Mouse (Mus musculus): ENCODE measurements around the gene Vamp3. TPM values are rescaled to one million over a fixed set of nuclear protein-coding genes. Genes with fewer than 3 reads are reported as not detected.
A peak's percentile ranks its signal among the peaks of the same experiment; 100 is the strongest.

Gene Vamp3
- polyA plus RNA-seq, 1 experiment from 2014 or later, result 98.6 TPM

GRCm38 (mm10) chr4:151051162-151051561, 6.6 kb downstream of the Vamp3 start:
- Histone ChIP-seq H3K36me3 (ENCODE audit: insufficient read depth) (peaks cover 69% of the 10 kb centered on the region), H3K27me3 (ENCODE audit: insufficient read depth, low read length) (no peaks in the 10 kb centered on the region), H3K4me2 (no peak overlapping the region), H3K4me3 (ENCODE audit: low read depth, low read length) (no peak overlapping the region), H3K27ac (ENCODE audit: low read depth) (no peak overlapping the region), H3K9ac (no peak overlapping the region), H3K4me1 (ENCODE audit: insufficient read depth) (no peaks in the 10 kb centered on the region), H3K9me3 (ENCODE audit: low read depth, low read length) (no peaks in the 10 kb centered on the region)
- DNase-seq (no peak), ATAC-seq (ENCODE audit: insufficient read depth) (no peak)
- WGBS, result 88% methylated on average over 1 of the region's 1 CpGs
- TF ChIP-seq CTCF (IDR thresholded peaks at IDR 0.05; ENCODE audit: low read depth), result no peak

- no peak for TF ChIP-seq CTCF (IDR thresholded peaks at IDR 0.05; ENCODE audit: low read depth)
- Histone ChIP-seq H3K9ac (no peak overlapping the region), H3K4me1 (ENCODE audit: insufficient read depth) (0 out of 2 replicates have a peak, but pooled peaks cover 5% of the 10 kb centered on the region), H3K36me3 (ENCODE audit: insufficient read depth) (peaks cover 39% of the 10 kb centered on the region), H3K4me3 (ENCODE audit: low read depth, low read length) (no peak overlapping the region), H3K27ac (ENCODE audit: low read depth) (no peak overlapping the region), H3K27me3 (ENCODE audit: insufficient read depth, low read length) (0 out of 2 replicates have a peak, but pooled peaks cover 4% of the 10 kb centered on the region), H3K4me2 (no peak overlapping the region), H3K9me3 (ENCODE audit: low read depth, low read length) (no peaks in the 10 kb centered on the region)
- ATAC-seq (ENCODE audit: insufficient read depth), result no peak
- 83% methylated on average over 3 of the region's 3 CpGs for WGBS
- no peak for DNase-seq
Observed at GRCm38 (mm10) chr4:151046524-151046923, 11.2 kb downstream of the Vamp3 start.

DNA sequence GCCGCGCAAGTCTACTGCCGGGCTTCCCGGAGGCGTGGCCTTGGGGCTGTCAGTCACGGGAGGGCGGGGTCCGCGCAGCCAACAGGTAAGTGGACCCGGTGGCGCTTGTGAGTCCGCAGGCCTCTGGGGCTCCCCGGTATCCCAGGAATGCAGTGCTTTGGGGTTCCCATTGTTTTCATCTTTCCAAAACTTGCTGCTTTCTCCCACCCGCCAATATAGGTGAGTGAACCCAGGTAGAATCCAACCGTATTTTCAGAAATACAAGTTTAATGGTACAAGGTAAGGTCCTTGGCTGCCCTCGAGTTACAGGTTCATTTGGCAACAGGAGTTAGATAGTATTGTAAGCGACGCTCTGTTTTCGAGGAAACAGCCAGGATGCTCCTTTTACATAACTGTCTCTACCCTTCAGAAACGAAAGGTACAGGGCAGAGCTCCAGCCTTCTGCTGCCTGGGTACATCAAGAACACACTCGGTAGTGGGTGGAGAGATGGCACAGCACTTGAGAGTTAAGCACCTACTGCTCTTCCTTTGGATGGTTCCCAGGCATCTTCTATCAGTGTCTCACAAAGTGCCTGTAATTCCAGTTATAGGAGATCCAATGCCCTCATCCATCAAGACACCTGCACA, 12.7 kb downstream of the Vamp3 start:
- 4% methylated on average over 21 of the region's 21 CpGs for WGBS
- peak overlapping the region; percentile 56 for H3K4me3 ChIP-seq (ENCODE audit: low read depth, low read length)
- peaks cover 25% of the 10 kb centered on the region for H3K36me3 ChIP-seq (ENCODE audit: insufficient read depth)
- H3K27me3 ChIP-seq (ENCODE audit: insufficient read depth, low read length), result 0 out of 2 replicates have a peak, but pooled peaks cover 4% of the 10 kb centered on the region
- H3K9me3 ChIP-seq (ENCODE audit: low read depth, low read length), result no peaks in the 10 kb centered on the region
- no peak for ATAC-seq (ENCODE audit: insufficient read depth)
- peak overlapping the region; percentile 98 for H3K4me2 ChIP-seq
- no peak for TF ChIP-seq CTCF (IDR thresholded peaks at IDR 0.05; ENCODE audit: low read depth)
- DNase-seq, result no peak
- H3K27ac ChIP-seq (ENCODE audit: low read depth), result no peak overlapping the region
- H3K4me1 ChIP-seq (ENCODE audit: insufficient read depth), result 0 out of 2 replicates have a peak, but pooled peaks cover 5% of the 10 kb centered on the region
- peak overlapping the region; percentile 44 for H3K9ac ChIP-seq

- peak within 1 kb of the TSS; percentile 56 for H3K4me3 ChIP-seq (ENCODE audit: low read depth, low read length)
- ATAC-seq (ENCODE audit: insufficient read depth) (peak; percentile 98), DNase-seq (peak; percentile 97)
- H3K27ac ChIP-seq (ENCODE audit: low read depth), result peak within 1 kb of the TSS; percentile 59
- under 1% methylated on average over 79 of the region's 79 CpGs for WGBS
- H3K9me3 ChIP-seq (ENCODE audit: low read depth, low read length), result no peaks in the 10 kb centered on the region
- H3K36me3 ChIP-seq (ENCODE audit: insufficient read depth), result peaks cover 17% of the 10 kb centered on the region
- H3K4me2 ChIP-seq, result peak within 1 kb of the TSS; percentile 98
- 0 out of 2 replicates have a peak, but pooled peaks cover 5% of the 10 kb centered on the region for H3K4me1 ChIP-seq (ENCODE audit: insufficient read depth)
- H3K9ac ChIP-seq, result peak within 1 kb of the TSS; percentile 67
- no peak for TF ChIP-seq CTCF (IDR thresholded peaks at IDR 0.05; ENCODE audit: low read depth)
- 0 out of 2 replicates have a peak, but pooled peaks cover 4% of the 10 kb centered on the region for H3K27me3 ChIP-seq (ENCODE audit: insufficient read depth, low read length)
Observed at GRCm38 (mm10) chr4:151044037-151044943, 13.5 kb downstream of the Vamp3 start, which contains the start of gene Per3. TSS of gene Per3 (minus strand) at chr4:151044665.

DNA sequence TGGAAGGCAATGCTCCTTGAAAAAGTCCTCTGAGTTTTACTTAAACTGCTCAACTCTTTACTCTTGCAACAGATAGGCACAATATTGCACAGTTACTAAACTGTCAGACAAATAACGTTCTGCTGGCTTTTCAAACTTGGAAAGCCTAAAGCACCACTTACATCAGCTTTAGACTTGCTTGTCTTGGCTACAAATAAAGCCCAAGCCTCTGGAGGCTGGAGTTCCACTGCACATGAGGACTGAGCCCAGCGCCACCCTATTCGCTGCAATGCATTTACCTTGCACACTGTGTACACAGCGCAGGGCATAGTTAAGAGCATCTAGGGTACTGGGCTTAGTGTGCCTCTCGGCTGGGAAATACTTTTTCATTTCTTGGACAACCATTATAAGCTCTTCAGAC, 14.5 kb downstream of the Vamp3 start:
- H3K9ac ChIP-seq, result no peak overlapping the region
- DNase-seq (peak; percentile 49), ATAC-seq (ENCODE audit: insufficient read depth) (no peak)
- no peak overlapping the region for H3K27ac ChIP-seq (ENCODE audit: low read depth)
- no peaks in the 10 kb centered on the region for H3K9me3 ChIP-seq (ENCODE audit: low read depth, low read length)
- no peak for TF ChIP-seq CTCF (IDR thresholded peaks at IDR 0.05; ENCODE audit: low read depth)
- H3K36me3 ChIP-seq (ENCODE audit: insufficient read depth), result peaks cover 10% of the 10 kb centered on the region
- H3K27me3 ChIP-seq (ENCODE audit: insufficient read depth, low read length), result 0 out of 2 replicates have a peak, but pooled peaks cover 4% of the 10 kb centered on the region
- WGBS, result 43% methylated on average over 5 of the region's 5 CpGs
- 0 out of 2 replicates have a peak, but pooled peaks cover 5% of the 10 kb centered on the region for H3K4me1 ChIP-seq (ENCODE audit: insufficient read depth)
- H3K4me2 ChIP-seq, result peak overlapping the region; percentile 98
- H3K4me3 ChIP-seq (ENCODE audit: low read depth, low read length), result peak overlapping the region; percentile 56

DNA sequence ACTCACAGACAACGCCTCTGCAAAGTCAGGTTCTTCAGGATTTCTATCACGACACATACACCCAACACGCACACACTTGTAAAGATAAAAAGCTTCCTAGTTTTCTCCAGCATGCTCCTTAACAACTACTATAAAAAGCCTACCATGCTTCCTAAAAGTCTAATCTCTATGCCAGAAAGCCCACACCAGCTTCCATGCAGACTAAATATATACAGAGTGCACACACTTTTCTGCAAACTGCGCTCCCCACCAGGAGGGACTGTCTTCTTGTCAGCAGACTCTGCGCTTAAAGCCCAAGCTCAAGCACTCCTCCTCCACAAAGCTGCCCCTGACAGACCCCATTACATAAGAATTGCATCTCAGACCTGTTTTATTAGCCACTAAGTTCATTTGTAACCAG, 16.3 kb downstream of the Vamp3 start:
- no peak overlapping the region for H3K27ac ChIP-seq (ENCODE audit: low read depth)
- WGBS, result 77% methylated on average over 5 of the region's 5 CpGs
- H3K9me3 ChIP-seq (ENCODE audit: low read depth, low read length), result no peaks in the 10 kb centered on the region
- H3K9ac ChIP-seq, result no peak overlapping the region
- 0 out of 2 replicates have a peak, but pooled peaks cover 4% of the 10 kb centered on the region for H3K27me3 ChIP-seq (ENCODE audit: insufficient read depth, low read length)
- H3K4me1 ChIP-seq (ENCODE audit: insufficient read depth), result 0 out of 2 replicates have a peak, but pooled peaks cover 5% of the 10 kb centered on the region
- peaks cover under 1% of the 10 kb centered on the region; the same call in 1 of the 2 replicates for H3K36me3 ChIP-seq (ENCODE audit: insufficient read depth)
- H3K4me2 ChIP-seq, result no peak overlapping the region
- TF ChIP-seq CTCF (IDR thresholded peaks at IDR 0.05; ENCODE audit: low read depth), result no peak
- no peak overlapping the region for H3K4me3 ChIP-seq (ENCODE audit: low read depth, low read length)
- ATAC-seq (ENCODE audit: insufficient read depth), result no peak
- no peak for DNase-seq

DNA sequence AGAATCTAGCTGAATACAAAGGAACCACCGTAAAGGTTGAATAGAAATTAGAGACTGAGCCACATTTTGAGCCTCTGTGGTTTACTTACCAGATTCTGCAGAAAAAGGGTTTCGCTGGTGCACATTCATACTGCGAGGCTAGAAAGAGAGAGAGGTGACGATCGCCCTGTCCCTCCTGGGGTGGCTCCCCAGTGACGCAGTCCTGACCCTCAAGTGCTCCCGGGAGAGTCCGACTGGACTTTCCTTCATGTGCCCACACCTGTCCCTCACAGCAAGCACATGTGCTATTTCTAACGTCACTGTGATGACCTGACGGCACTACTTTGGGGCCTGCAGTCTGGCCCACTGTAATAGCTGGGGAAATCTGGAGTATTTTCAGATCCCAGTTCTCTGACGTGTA, 20.0 kb downstream of the Vamp3 start:
- Histone ChIP-seq H3K9ac (no peak overlapping the region), H3K27ac (ENCODE audit: low read depth) (no peak overlapping the region), H3K4me3 (ENCODE audit: low read depth, low read length) (no peak overlapping the region), H3K9me3 (ENCODE audit: low read depth, low read length) (no peaks in the 10 kb centered on the region), H3K27me3 (ENCODE audit: insufficient read depth, low read length) (no peaks in the 10 kb centered on the region), H3K36me3 (ENCODE audit: insufficient read depth) (no peaks in the 10 kb centered on the region; the same call in 1 of the 2 replicates), H3K4me1 (ENCODE audit: insufficient read depth) (no peaks in the 10 kb centered on the region), H3K4me2 (no peak overlapping the region)
- DNase-seq (no peak), ATAC-seq (ENCODE audit: insufficient read depth) (no peak)
- WGBS, result 89% methylated on average over 11 of the region's 11 CpGs
- TF ChIP-seq CTCF (IDR thresholded peaks at IDR 0.05; ENCODE audit: low read depth), result no peak

Measured in lung, embryonic 14.5 days (tissue).